Mouse (Mus musculus): ENCODE data around the gene Mfsd7a.

DNA sequence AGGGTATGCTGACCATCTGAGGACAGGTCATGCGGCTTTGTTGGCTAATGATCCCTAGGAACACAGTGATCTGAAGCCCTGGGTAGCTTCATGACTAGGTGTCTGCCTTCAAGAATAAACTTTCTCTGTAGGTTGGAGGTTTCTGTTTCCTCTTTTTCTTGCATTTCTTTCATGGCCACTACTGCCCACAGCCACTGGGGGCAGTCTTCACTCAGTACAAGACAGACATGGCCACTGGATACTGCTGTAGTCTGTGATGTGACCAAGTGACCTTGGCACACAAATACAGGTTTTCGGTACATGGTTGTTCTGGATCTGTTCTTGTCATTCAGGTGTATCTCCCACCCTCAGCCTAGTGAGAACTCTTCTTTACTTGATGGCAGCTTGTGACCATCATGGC is 36.5 kb upstream of the Mfsd7a start:
- peak; percentile 35; the same call in 1 of the 2 replicates for TF ChIP-seq CTCF (IDR thresholded peaks at IDR 0.05; ENCODE audit: extremely low read depth, insufficient read depth, insufficient read length, insufficient replicate concordance)
- TF ChIP-seq POLR2A (IDR thresholded peaks at IDR 0.05; ENCODE audit: low read depth, low read length), result no peak
